Mouse (Mus musculus): Measurements from ENCODE around the gene Zfp28.

DNA sequence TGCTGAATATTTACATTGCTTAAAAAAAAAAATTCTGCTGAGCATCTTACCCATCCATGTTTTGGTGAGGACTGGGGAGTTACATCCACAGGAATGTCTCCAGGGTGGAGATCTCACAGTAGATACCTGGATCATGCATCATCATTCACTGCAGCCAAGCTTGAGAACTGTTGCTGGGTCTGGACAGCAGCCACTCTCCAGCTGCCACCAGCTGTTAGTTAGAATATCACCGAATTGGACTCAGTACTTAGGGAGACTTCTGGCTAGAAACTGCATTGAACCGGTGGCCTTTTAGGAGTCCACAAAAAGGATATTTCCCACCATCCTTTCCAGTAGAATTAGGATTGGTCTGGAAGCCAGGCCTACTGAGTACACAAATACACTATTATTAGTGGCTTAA lies 25.0 kb upstream of the Zfp28 start:
- TF ChIP-seq CTCF (IDR thresholded peaks at IDR 0.05; ENCODE audit: low read depth) = no peak
- no peak for TF ChIP-seq EP300 (IDR thresholded peaks at IDR 0.05; ENCODE audit: low read depth)

All from liver, postnatal 0 days (tissue).